Mouse (Mus musculus) neural tube, embryonic 11.5 days (tissue): ENCODE results near the gene Slitrk3. TPM values are rescaled to one million over a fixed set of nuclear protein-coding genes. Genes with fewer than 3 reads are reported as not detected.
"Not testable (repeated sequence)": the region's sequence is repeated elsewhere in the genome, so short reads cannot be mapped to it uniquely, and the experiment has no call there.

Experiments
- ATAC-seq: fragments of 200-750 bp; cut with Nextera tagmentation; 2 replicates; pipeline ENCODE4 v1.8.0; 2017; ENCODE audit warnings: moderate number of reproducible peaks, mild to moderate bottlenecking, moderate TSS enrichment, moderate library complexity; ENCODE audit not compliant: insufficient read depth, low FRiP score, low TSS enrichment
- DNase-seq: peaks from one replicate; pipeline ENCODE4 v3.0.0-alpha.2; 2015; ENCODE audit warnings: low spot score
- H3K27ac ChIP-seq: fragments of 300-500 bp; sonication (generic); 2 replicates; pipeline ENCODE4 v1.5.1; 2014; ENCODE audit warnings: low read depth, mild to moderate bottlenecking, low read length
- H3K27me3 ChIP-seq: fragments of 300-500 bp; sonication (generic); 2 replicates; pipeline ENCODE4 v1.6.1; 2014; ENCODE audit warnings: mild to moderate bottlenecking, low read length, mixed read lengths; ENCODE audit not compliant: control insufficient read depth, insufficient read depth
- H3K36me3 ChIP-seq: fragments of 300-500 bp; sonication (generic); 2 replicates; pipeline ENCODE4 v1.6.1; 2014; ENCODE audit warnings: mild to moderate bottlenecking, low read length, moderate library complexity, mixed read lengths; ENCODE audit not compliant: control insufficient read depth, insufficient read depth
- H3K4me1 ChIP-seq: fragments of 300-500 bp; sonication (generic); 2 replicates; pipeline ENCODE4 v1.6.1; 2014; ENCODE audit warnings: low read length, mixed read lengths; ENCODE audit not compliant: control insufficient read depth, insufficient read depth
- H3K4me2 ChIP-seq: fragments of 300-500 bp; sonication (generic); 2 replicates; pipeline ENCODE4 v1.6.1; 2014; ENCODE audit warnings: low read depth, mild to moderate bottlenecking, moderate library complexity
- H3K4me3 ChIP-seq: fragments of 300-500 bp; sonication (generic); 2 replicates; pipeline ENCODE4 v1.5.1; 2014; ENCODE audit warnings: low read depth, low read length
- H3K9ac ChIP-seq: fragments of 300-500 bp; sonication (generic); 2 replicates; pipeline ENCODE4 v1.6.1; 2014; ENCODE audit warnings: mild to moderate bottlenecking, low read length
- H3K9me3 ChIP-seq: fragments of 300-500 bp; sonication (generic); 2 replicates; pipeline ENCODE4 v1.6.1; 2016; ENCODE audit warnings: low read length; ENCODE audit not compliant: control insufficient read depth
- WGBS: fragments of 180-500 bp; shearing (Covaris S2); extraction: QIAGEN DNeasy Blood & Tissue Kit; methylation state at CpG from one replicate; pipeline ENCODE4 v1.1.7; 2014; 5-methylcytosine and 5-hydroxymethylcytosine counted together
- polyA plus RNA-seq: library from polyadenylated mRNA; unstranded; fragments of >200 nt; fragmentation: Nextera tagmentation; extraction: Ambion mirVana; gene quantifications from 2 replicates; pipeline ENCODE4 v1.2.1, GENCODE M21; 2014

Slitrk3 gene
- 1.2 and 1.7 TPM in 2 replicates for polyA plus RNA-seq

- 0% methylated on average over 40 of the region's 44 CpGs for WGBS
- Histone ChIP-seq H3K27me3 (peaks cover 16% of the 10 kb centered on the region), H3K4me3 (peak within 1 kb of the TSS; percentile 54), H3K9me3 (no peaks in the 10 kb centered on the region), H3K4me2 (peak within 1 kb of the TSS; percentile 86), H3K9ac (peak within 1 kb of the TSS; percentile 63), H3K27ac (no peak within 1 kb of the TSS), H3K4me1 (no peaks in the 10 kb centered on the region), H3K36me3 (no peaks in the 10 kb centered on the region)
- DNase-seq (peak; percentile 48), ATAC-seq (peak; percentile 62)
Measured at GRCm38 (mm10) chr3:73057197-73057811, at the start of gene Slitrk3. TSS of gene Slitrk3 (minus strand) at chr3:73057803.

- not testable (repeated sequence) for H3K36me3 ChIP-seq
Measured at GRCm38 (mm10) chr3:73094445-73094844, 36.8 kb upstream of the Slitrk3 start.

GRCm38 (mm10) chr3:73084620-73085019, 27.0 kb upstream of the Slitrk3 start:
- 81% methylated on average over 5 of the region's 5 CpGs for WGBS
- no peak for DNase-seq
- Histone ChIP-seq H3K36me3 (no peaks in the 10 kb centered on the region), H3K4me1 (no peaks in the 10 kb centered on the region), H3K27ac (no peak overlapping the region), H3K9ac (no peak overlapping the region), H3K4me3 (no peak overlapping the region), H3K4me2 (no peak overlapping the region), H3K27me3 (no peaks in the 10 kb centered on the region), H3K9me3 (no peaks in the 10 kb centered on the region)
- ATAC-seq, result no peak

More at GRCm38 (mm10) chr3:73094445-73094844, 36.8 kb upstream of the Slitrk3 start:
- H3K9me3 ChIP-seq, H3K27me3 ChIP-seq, H3K4me2 ChIP-seq, DNase-seq, H3K4me3 ChIP-seq, ATAC-seq, H3K27ac ChIP-seq, H3K9ac ChIP-seq, H3K4me1 ChIP-seq: not testable (repeated sequence)
- 93% methylated on average over 2 of the region's 2 CpGs for WGBS

- Histone ChIP-seq H3K4me1 (no peaks in the 10 kb centered on the region), H3K9me3 (no peaks in the 10 kb centered on the region), H3K4me2 (peak overlapping the region; percentile 39), H3K27me3 (no peaks in the 10 kb centered on the region), H3K9ac (no peak overlapping the region), H3K27ac (no peak overlapping the region), H3K36me3 (no peaks in the 10 kb centered on the region), H3K4me3 (peak overlapping the region; percentile 28)
- DNase-seq, result peak; percentile 76
- 16% methylated on average over 20 of the region's 20 CpGs for WGBS
- peak; percentile 78 for ATAC-seq
Measured at GRCm38 (mm10) chr3:73065823-73066755, 8.5 kb upstream of the Slitrk3 start.

GRCm38 (mm10) chr3:73058190-73058589, 587 bp upstream of the Slitrk3 start:
- Histone ChIP-seq H3K27me3 (peaks cover 16% of the 10 kb centered on the region), H3K4me1 (no peaks in the 10 kb centered on the region), H3K9me3 (no peaks in the 10 kb centered on the region), H3K9ac (no peak overlapping the region), H3K4me2 (peak overlapping the region; percentile 86), H3K4me3 (no peak overlapping the region; the same call in 1 of the 2 replicates), H3K27ac (no peak overlapping the region), H3K36me3 (no peaks in the 10 kb centered on the region)
- WGBS, result 15% methylated on average over 4 of the region's 4 CpGs
- DNase-seq, result no peak
- ATAC-seq, result no peak

GRCm38 (mm10) chr3:73056492-73057196, 959 bp downstream of the Slitrk3 start:
- peak overlapping the region; percentile 54 for H3K4me3 ChIP-seq
- no peaks in the 10 kb centered on the region for H3K4me1 ChIP-seq
- ATAC-seq, result peak; percentile 37
- under 1% methylated on average over 32 of the region's 32 CpGs for WGBS
- peak overlapping the region; percentile 63 for H3K9ac ChIP-seq
- DNase-seq, result peak; percentile 47
- H3K36me3 ChIP-seq, result no peaks in the 10 kb centered on the region
- no peak overlapping the region for H3K27ac ChIP-seq
- H3K27me3 ChIP-seq, result peaks cover 16% of the 10 kb centered on the region
- peak overlapping the region; percentile 86 for H3K4me2 ChIP-seq
- no peaks in the 10 kb centered on the region for H3K9me3 ChIP-seq

- Histone ChIP-seq H3K4me1 (no peaks in the 10 kb centered on the region), H3K9me3 (no peaks in the 10 kb centered on the region), H3K27ac (no peak overlapping the region), H3K9ac (no peak overlapping the region), H3K36me3 (no peaks in the 10 kb centered on the region), H3K27me3 (peaks cover 16% of the 10 kb centered on the region), H3K4me3 (no peak overlapping the region), H3K4me2 (peak overlapping the region; percentile 86)
- ATAC-seq, result no peak
- 32% methylated on average over 5 of the region's 5 CpGs for WGBS
- no peak for DNase-seq
Measured at GRCm38 (mm10) chr3:73056044-73056438, 1.6 kb downstream of the Slitrk3 start.

- no peak for ATAC-seq
- Histone ChIP-seq H3K4me3 (no peak overlapping the region), H3K27me3 (peaks cover 16% of the 10 kb centered on the region), H3K27ac (no peak overlapping the region), H3K36me3 (no peaks in the 10 kb centered on the region), H3K9ac (no peak overlapping the region), H3K4me1 (no peaks in the 10 kb centered on the region), H3K4me2 (0 out of 2 replicates have a peak overlapping the region, but pooled peaks have one; percentile 3), H3K9me3 (no peaks in the 10 kb centered on the region)
- WGBS, result 27% methylated on average over 7 of the region's 7 CpGs
- peak; percentile 21 for DNase-seq
Measured at GRCm38 (mm10) chr3:73055399-73056043, 2.1 kb downstream of the Slitrk3 start.
